Comparison of ENCODE assay signal across 8 mouse cellular contexts in genomic region chr5:120211182-120211581, GRCm38 (mm10).
DNase-seq lines count a peak whose midpoint lies in the region; ATAC-seq and TF ChIP-seq lines count a peak whose summit lies in the region.

No protein-coding gene starts in this region.

- H3K36me3 ChIP-seq in kidney, adult 2 months (ENCODE audit: control insufficient read depth, insufficient read depth, low read length): no peaks in the 10 kb centered on the region

- no peaks in the 10 kb centered on the region for H3K27me3 ChIP-seq in kidney, adult 2 months (replicated peaks; ENCODE audit: control insufficient read depth, insufficient read depth, low read length)

- intact Hi-C loops in gastrocnemius, postnatal 14 days (cut with DNase I; ENCODE audit: low total_unique reads): loop anchor here (2.0 to 5.0 kb wide), 2 partner anchors 39 to 66 kb away; no protein-coding TSS in a partner anchor

- TF ChIP-seq CTCF in kidney, adult 2 months (conservative IDR thresholded peaks at IDR 0.05; ENCODE audit: insufficient read depth, insufficient read length, low read depth, low read length): peak; percentile 50

- no peak for TF ChIP-seq POLR2A in kidney, adult 2 months (IDR thresholded peaks at IDR 0.05; ENCODE audit: low read depth, low read length)

- peak; percentile 42; the same call in 1 of the 2 replicates for ATAC-seq in megakaryocyte progenitor cell, adult 5-6 weeks (replicated peaks; ENCODE audit: poor library complexity)

- H3K27ac ChIP-seq in kidney, adult 2 months (ENCODE audit: insufficient read depth, low read depth, low read length): no peak overlapping the region

- WGBS in kidney, adult 2 months: 12% methylated on average over 17 of the region's 17 CpGs

- H3K4me1 ChIP-seq in kidney, adult 2 months (ENCODE audit: control insufficient read depth, insufficient read depth, low read length): no peaks in the 10 kb centered on the region

- no peak overlapping the region for H3K4me3 ChIP-seq in kidney, adult 2 months (ENCODE audit: insufficient read depth, low read depth, low read length)

- DNase-seq in right cerebral cortex, adult 2 months (ENCODE audit: low spot score in 2 of 2): peak; percentile 37 to 43
- no peak for DNase-seq in right cerebral cortex, postnatal 14 days
- DNase-seq in cerebellum, postnatal 14 days: peak; percentile 75 to 76
- DNase-seq in gastrocnemius, postnatal 14 days: peak; percentile 35
- peak; percentile 40 for DNase-seq in kidney, adult 2 months
- DNase-seq in natural killer cell, adult 2 months (ENCODE audit: low spot score in 2 of 2): no peak
- DNase-seq in right cerebral cortex, postnatal 10 days (ENCODE audit: low spot score in 2 of 2): no peak

Comparison
In these comparisons a context has a peak if more than half of its experiments do, and no peak if none do; other contexts are left out.
1. DNase-seq: peak in right cerebral cortex, adult 2 months (2 of 2), cerebellum, postnatal 14 days (2 of 2), gastrocnemius, postnatal 14 days (single experiment) and kidney, adult 2 months (single experiment); none in right cerebral cortex, postnatal 14 days (single experiment), natural killer cell, adult 2 months (0 of 2) and right cerebral cortex, postnatal 10 days (0 of 2).